Mouse (Mus musculus): ENCODE data around the gene Myo18a.

DNA sequence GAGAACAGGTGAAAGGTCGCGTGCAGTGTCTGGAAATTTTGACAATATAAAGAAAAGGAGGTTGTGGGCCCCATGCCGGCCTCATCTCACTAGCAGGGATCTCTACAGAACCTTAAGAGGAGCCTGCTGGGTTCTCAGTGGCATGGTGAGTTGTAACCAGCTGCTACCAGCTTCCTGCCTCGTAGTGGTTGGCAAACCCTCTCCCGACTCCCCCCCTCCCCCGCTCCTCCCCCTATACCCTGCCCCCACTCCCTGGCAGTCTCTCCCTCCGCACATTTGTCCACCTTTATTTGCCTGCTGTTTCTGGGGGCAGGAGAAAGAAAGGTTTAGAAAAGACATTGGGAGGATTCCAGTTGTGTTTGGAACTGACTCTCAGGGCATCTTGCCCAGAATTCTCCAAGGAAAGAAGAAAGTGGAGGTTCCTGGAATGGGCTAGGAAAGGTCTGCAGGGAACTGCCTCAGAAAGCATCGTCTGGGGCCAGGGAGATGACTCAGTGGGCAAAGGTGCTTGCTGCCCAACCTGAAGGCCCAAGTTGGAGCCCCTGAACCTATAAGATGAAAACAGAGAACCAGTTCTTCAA lies 138.8 kb downstream of the Myo18a start:
- no peak for TF ChIP-seq ZNF384 (IDR thresholded peaks at IDR 0.05; ENCODE audit: low read depth, low read length)
- TF ChIP-seq ZC3H11A (IDR thresholded peaks at IDR 0.05; ENCODE audit: borderline replicate concordance, low read depth, low read length): no peak

All from ES-E14 (cell line).